Mouse (Mus musculus): ENCODE measurements around the gene Traf3ip1. TPM values are rescaled to one million over a fixed set of nuclear protein-coding genes. Genes with fewer than 3 reads are reported as not detected.
A peak's percentile ranks its signal among the peaks of the same experiment; 100 is the strongest.
"Not testable (repeated sequence)": the region's sequence is repeated elsewhere in the genome, so short reads cannot be mapped to it uniquely, and the experiment has no call there.

Traf3ip1 gene
- total RNA-seq, 1 experiment from 2014 or later: 12.1 TPM

GRCm38 (mm10) chr1:91465244-91465643 lies 29.2 kb upstream of the Traf3ip1 start:
- DNase-seq: no peak

GRCm38 (mm10) chr1:91466186-91466585 lies 28.3 kb upstream of the Traf3ip1 start:
- no peak for DNase-seq

DNA sequence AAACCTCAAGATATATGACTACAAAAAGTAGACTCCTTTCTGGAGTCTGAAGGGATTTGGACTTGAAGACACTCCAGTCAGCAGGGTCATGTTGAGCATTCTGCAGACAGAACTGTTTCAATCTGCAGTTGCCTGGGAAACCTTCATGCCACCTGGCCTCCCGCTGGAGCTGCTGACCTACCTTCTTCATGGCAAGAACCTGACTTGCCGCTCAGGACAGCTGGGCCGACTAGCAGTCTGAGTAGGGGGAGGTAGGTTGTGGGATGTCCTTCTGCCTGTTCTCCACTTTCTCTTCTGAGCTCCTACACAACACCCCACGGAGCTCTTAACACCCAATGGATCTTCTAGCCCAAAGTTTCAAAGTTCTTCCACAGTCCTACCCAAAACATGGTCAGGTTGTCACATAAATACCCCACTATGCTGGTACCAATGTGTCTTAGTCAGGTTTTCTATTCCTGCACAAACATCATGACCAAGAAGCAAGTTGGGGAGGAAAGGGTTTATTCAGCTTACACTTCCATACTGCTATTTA lies 24.5 kb upstream of the Traf3ip1 start:
- DNase-seq: no peak

DNA sequence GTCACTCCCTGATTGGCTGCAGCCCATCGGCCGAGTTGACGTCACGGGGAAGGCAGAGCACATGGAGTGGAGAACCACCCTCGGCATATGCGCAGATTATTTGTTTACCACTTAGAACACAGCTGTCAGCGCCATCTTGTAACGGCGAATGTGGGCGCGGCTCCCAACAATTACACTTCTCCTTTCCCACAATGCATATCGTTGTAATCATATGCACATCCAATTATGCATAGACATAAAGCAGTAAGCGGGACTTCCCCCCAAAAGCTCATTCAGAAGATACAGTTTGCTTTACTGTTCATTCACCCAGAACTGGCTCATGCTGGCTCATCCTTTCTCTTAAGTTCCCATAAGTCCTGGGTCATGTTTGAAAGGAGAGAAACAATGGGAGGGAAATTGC lies 16.3 kb upstream of the Traf3ip1 start:
- not testable (repeated sequence) for DNase-seq

DNA sequence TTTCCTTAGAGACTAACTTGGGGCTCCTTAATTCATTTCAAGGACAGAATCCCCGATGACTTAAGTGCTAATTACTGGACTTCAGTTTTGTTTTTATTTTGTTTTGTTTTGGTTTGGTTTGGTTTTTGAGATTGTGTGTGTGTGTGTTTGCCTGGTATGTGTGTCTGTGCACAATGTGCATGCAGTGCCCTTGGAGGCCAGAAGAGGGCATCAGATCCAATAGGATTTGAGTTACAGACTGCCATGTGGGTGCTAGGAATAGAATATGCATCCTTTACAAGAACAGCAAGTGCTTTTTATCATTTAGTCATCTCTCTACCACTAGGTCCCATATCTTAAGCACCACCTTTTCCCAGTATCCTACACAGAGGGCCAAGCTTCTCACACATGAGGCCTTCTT lies 15.5 kb upstream of the Traf3ip1 start:
- DNase-seq: no peak

- DNase-seq: no peak
Measured at GRCm38 (mm10) chr1:91482616-91483211, 11.7 kb upstream of the Traf3ip1 start.

DNA sequence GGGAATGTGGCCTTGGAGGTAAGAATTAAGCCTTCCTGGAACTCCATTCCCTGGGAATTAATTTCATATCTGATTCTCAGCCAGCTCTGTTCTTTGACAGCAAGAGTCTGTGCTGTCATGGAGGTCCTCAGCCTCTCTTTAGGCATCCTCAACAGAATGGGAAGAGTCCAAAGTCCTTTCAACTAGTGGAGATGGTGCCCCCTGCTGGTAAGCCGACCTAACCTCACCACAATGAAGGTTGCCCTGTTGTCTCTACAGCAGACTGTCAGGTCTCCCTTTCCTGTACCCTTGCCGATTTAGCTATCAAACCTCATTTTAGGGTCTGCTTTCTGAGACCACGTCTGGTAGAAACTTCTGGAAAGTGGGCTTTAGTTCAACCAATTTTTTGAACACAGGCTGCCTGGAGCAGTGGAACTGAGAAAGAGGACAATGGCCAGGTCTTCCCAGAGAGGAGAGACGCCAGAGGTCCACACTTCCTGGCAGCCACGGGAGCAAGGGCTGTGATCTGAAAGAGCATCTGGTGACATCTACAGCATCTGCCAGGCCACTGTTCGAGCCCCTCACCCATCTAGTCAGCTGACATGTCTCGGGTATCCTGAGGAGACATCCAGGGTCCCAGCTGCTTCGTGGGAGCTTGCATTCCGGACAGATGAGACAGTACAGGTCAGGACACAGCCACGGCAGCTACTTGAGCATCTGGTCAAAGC lies 11.0 kb upstream of the Traf3ip1 start:
- peak; percentile 93 for DNase-seq

- no peak for DNase-seq
Measured at GRCm38 (mm10) chr1:91484011-91484346, 10.5 kb upstream of the Traf3ip1 start.

DNA sequence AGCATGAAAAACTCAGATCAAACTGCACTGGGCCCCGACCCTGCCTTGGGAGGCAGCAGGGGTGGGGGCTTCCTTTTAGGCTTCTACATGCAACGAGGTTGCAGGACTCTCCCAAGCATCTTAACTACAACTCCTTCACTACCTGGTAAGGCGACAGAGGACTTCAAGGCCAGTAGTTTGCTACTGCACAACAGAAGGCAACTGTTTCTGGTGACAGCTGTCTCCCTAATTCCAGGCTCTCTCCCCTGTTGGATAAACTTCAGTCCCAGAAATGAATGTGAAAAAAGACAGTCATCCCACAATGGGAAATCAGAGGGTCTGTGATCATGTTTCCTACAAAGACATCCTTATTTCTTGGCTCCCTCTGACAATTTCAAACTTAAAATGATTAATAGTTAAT lies 9.0 kb upstream of the Traf3ip1 start:
- no peak for DNase-seq

DNA sequence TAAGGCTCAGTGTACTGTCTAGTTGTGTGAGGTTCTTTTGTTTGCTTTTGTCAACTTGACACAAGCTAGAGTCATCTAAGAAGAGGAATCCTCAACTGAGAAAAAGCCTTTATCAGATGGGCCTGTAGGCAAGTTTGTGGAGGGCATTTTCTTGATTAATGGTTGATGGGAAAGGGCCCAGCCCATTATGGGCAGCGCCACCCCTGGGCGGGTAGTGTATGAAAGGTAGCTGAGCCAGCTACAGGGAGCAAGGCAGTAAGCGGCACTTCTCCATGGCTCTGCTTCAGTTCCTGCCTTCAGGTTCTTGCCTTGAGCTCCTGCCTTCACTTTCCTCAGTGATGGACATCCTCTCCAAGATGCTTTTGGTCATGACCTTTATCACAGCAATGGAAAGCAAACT lies 8.3 kb upstream of the Traf3ip1 start:
- no peak for DNase-seq

DNA sequence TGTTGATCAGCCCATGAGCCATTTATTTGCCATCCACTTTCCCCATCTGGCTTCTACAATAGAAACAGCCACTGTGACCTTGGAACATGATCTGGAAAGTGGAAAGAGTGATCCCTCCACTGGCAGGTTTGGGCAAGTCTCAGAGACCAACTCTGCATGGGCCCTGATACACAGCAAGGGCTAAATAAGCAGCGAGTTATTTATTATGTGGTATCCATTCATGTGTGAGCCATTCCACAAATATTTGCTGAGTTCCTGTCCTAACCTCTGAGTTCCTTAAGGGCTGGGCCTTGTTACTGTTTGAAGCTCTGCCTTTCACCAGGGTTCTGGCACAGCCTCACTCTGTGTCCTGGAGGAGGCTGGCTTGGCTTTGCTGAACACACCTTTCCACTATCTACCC lies 4.1 kb upstream of the Traf3ip1 start:
- DNase-seq: no peak

- DNase-seq: no peak
Measured at GRCm38 (mm10) chr1:91492740-91493139, 1.7 kb upstream of the Traf3ip1 start.

- DNase-seq: no peak
Measured at GRCm38 (mm10) chr1:91493938-91494337, 509 bp upstream of the Traf3ip1 start.

GRCm38 (mm10) chr1:91495321-91495720 lies 874 bp downstream of the Traf3ip1 start:
- no peak for DNase-seq

GRCm38 (mm10) chr1:91498579-91498978 lies 4.1 kb downstream of the Traf3ip1 start:
- DNase-seq: no peak

- no peak for DNase-seq
Measured at GRCm38 (mm10) chr1:91504615-91505014, 10.2 kb downstream of the Traf3ip1 start.

DNA sequence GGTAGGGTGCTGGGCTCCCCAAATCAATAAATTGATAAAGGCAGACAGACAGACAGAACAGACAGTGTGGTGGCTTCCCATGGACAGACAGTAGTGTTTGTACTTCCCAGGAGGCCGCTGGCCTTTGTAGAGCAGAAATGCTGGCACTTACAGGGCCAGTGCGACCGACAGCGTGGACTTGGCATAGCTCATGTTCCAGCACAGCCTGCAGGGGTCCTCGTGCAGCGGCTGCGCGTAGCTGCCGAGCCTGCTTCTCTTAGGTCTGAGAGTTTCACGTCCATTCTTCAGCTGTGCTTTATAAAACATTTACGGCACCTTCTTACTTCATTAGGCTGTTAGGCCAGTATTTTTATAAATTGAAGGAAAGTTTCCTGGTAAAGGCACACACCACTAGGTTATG lies 20.5 kb downstream of the Traf3ip1 start:
- DNase-seq: no peak

DNA sequence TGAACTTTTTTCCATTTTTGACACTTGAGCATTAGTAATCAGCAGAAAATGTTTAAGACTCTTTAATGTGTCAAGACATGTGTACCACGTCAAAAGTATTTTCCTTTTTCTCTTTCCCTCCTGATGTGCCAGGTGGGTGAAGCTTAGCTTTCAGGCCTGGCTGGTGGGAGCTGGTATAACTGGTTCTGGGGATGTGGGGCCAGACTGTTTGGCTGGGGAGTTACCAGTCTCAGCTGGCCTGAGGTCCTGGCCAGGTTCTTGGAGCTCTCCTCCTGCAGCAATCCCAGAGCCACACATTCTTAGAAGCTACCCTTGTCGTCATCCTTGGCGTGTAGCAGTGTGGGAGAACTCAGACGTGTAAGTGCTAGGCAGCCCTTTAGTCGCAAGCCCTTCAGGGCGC lies 21.2 kb downstream of the Traf3ip1 start:
- DNase-seq: no peak

- DNase-seq: peak; percentile 35
Measured at GRCm38 (mm10) chr1:91523759-91524158, 29.3 kb downstream of the Traf3ip1 start.

GRCm38 (mm10) chr1:91525838-91526237 lies 31.4 kb downstream of the Traf3ip1 start:
- no peak for DNase-seq

DNA sequence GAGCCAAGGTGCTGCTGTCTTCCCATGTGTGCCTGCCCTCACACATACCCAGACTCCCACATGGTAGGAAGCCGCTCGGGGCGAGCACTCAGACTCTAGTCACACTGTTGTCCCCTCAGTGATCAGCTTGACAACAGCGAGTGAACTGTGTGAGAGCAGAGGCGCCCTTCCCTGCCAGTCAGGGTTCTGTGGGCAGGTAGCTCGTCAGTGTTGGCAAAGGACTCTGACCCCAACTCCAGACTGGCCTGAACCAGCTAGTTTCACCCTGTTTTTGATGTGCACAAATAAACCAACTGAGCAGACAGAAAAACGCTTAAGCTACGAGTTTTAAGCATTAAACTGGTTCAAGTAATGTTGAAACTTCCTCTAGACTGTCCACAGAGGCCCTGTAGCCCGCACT lies 35.7 kb downstream of the Traf3ip1 start:
- no peak for DNase-seq

- DNase-seq: no peak
Measured at GRCm38 (mm10) chr1:91532243-91532642, 37.8 kb downstream of the Traf3ip1 start.

- DNase-seq: no peak
Measured at GRCm38 (mm10) chr1:91532892-91533291, 38.4 kb downstream of the Traf3ip1 start.

DNA sequence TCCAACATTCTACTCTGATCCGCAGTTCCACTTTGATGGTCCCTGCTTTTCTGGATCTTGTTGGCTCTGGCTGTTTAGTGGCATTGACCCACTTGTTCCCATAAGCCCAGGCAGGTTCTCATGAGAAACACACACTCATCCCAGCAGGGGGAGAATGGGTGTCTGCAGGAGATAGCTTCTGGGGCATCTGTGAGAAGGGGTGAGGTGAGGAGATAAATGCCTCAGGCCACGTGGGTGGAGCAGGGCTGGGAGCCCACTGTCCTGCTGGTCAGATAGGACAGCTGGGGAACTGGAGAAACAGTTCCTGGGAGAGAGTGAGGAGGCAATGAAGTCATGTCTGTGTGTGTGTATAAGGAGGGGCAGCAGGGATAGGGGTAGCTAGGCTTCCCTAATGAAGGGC lies 39.0 kb downstream of the Traf3ip1 start:
- DNase-seq: no peak

Measured in adrenal gland, postnatal 25 days (tissue).